Mouse (Mus musculus): ENCODE measurements around the gene Pcbp1. TPM values are rescaled to one million over a fixed set of nuclear protein-coding genes. Genes with fewer than 3 reads are reported as not detected.

The Pcbp1 gene
- total RNA-seq, 1 experiment from 2014 or later: 52.3 TPM

DNA sequence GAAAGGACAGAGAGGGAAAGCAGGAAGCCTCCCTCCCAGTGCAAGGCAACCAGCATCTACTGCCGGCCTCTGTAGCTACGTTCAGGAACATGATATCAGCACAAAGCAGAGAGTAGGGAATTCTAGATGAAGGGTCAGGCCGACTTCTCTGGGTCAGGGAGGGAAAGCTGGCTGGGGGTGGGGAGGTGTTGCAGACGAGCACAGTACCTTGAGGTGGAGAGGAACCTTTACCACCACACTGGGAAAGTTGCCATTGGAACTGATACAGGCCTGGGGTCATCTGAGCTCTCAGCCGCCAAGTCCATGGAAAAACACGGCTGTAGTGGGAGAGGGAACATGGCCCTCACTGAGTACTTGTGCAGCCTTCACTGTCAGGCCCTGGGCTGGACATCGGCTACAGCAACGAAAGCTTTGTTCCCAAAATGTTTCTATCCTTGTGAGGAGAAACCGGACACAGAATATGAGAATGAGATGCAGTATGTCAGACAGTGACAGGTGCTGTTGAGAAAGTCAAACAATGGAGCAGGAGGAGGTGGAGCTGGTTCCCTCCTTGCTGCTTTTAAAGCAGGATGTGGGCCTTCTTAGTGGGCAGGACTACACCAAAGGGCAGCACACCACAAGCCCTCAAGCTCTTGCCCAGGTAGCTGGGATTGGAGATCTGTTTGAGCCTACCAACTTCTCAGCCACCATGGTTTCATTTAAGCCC lies 50.5 kb downstream of the Pcbp1 start:
- no peak for ATAC-seq (replicated peaks; ENCODE audit: insufficient number of reproducible peaks, low FRiP score, low TSS enrichment, poor library complexity, severe bottlenecking)

GRCm38 (mm10) chr6:86474646-86475181 lies 51.4 kb downstream of the Pcbp1 start:
- ATAC-seq (replicated peaks; ENCODE audit: insufficient number of reproducible peaks, low FRiP score, low TSS enrichment, poor library complexity, severe bottlenecking): no peak

Other genes with a start within 250 kb of the Pcbp1 start
- 10.1 to 17.5 TPM (median 14.1 TPM) in 3 replicates for gene Fam136a, start 160.7 kb downstream of the Pcbp1 start, total RNA-seq (2017)
- gene Snrpg, start 155.0 kb downstream of the Pcbp1 start, total RNA-seq (2017): 46.0 to 69.5 TPM (median 61.3 TPM) in 3 replicates
- gene Pcyox1, start 129.2 kb downstream of the Pcbp1 start, total RNA-seq (2017): 31.6 to 40.4 TPM (median 36.6 TPM) in 3 replicates
- gene Tia1, start 122.1 kb downstream of the Pcbp1 start, total RNA-seq (2017): 51.4 to 98.7 TPM (median 74.8 TPM) in 3 replicates
- gene Gm44790, start 99.7 kb downstream of the Pcbp1 start, total RNA-seq (2017): 2.7 to 6.8 TPM in 2 of 3 replicates, not detected in the other
- gene C87436, start 87.9 kb downstream of the Pcbp1 start, total RNA-seq (2017): 43.0 to 51.5 TPM (median 49.7 TPM) in 3 replicates
- gene Asprv1, start 101.8 kb upstream of the Pcbp1 start, total RNA-seq (2017): 0.29 to 0.96 TPM in 2 of 3 replicates, not detected in the other
- 87.4 to 128 TPM (median 90.9 TPM) in 3 replicates for gene Mxd1, start 142.8 kb upstream of the Pcbp1 start, total RNA-seq (2017)
- gene Snrnp27, start 158.2 kb upstream of the Pcbp1 start, total RNA-seq (2017): 67.2 to 70.2 TPM (median 68.0 TPM) in 3 replicates
- gene Gmcl1, start 207.1 kb upstream of the Pcbp1 start, total RNA-seq (2017): 17.5 to 27.5 TPM (median 18.8 TPM) in 3 replicates